Mouse (Mus musculus) inflammation-experienced regulatory T-cells (primary cell): ENCODE measurements around the gene Pvrig. TPM values are rescaled to one million over a fixed set of nuclear protein-coding genes. Genes with fewer than 3 reads are reported as not detected.

Source experiments
- polyA plus RNA-seq, 2 experiments: library from polyadenylated mRNA; unstranded; fragments of 100-300 nt; shearing (Covaris generic); gene quantifications; one replicate each; pipeline ENCODE4 v1.2.1; 2017

Gene Pvrig
- polyA plus RNA-seq: 10 to 100 TPM in 1 of 2 experiments, 1 to 10 TPM in 1; 6.0 to 20.3 TPM

GRCm38 (mm10) chr5:138341661-138342060, at the start of gene Pvrig:
TSS of gene Pvrig (plus strand) at chr5:138341961.

Other genes with a start within 250 kb of the Pvrig start
- 10 to 100 TPM; 23.1 to 27.3 TPM for gene Zscan21, start 225.1 kb upstream of the Pvrig start, polyA plus RNA-seq
- gene Zfp113, start 186.2 kb upstream of the Pvrig start, polyA plus RNA-seq: 10 to 100 TPM; 21.3 to 26.4 TPM
- gene Cops6, start 180.9 kb upstream of the Pvrig start, polyA plus RNA-seq: 100 to 1,000 TPM; 183 to 192 TPM
- 1 to 10 TPM; 8.1 to 8.7 TPM for gene Ap4m1, start 170.0 kb upstream of the Pvrig start, polyA plus RNA-seq
- 10 to 100 TPM; 57.4 to 74.1 TPM for gene Mcm7, start 169.5 kb upstream of the Pvrig start, polyA plus RNA-seq
- 10 to 100 TPM; 44.9 to 56.9 TPM for gene Taf6, start 154.5 kb upstream of the Pvrig start, polyA plus RNA-seq
- gene Cnpy4, start 154.5 kb upstream of the Pvrig start, polyA plus RNA-seq: 10 to 100 TPM; 17.3 to 20.4 TPM
- under 1 TPM; 0.93 to 0.99 TPM for gene Mblac1, start 147.6 kb upstream of the Pvrig start, polyA plus RNA-seq
- 1 to 10 TPM in 1 of 2 experiments, under 1 TPM in 1; 0.49 to 1.4 TPM for gene Nxpe5, start 116.1 kb upstream of the Pvrig start, polyA plus RNA-seq
- gene Lamtor4, start 86.5 kb upstream of the Pvrig start, polyA plus RNA-seq: 100 to 1,000 TPM in 1 of 2 experiments, 10 to 100 TPM in 1; 61.4 to 105 TPM
- gene BC037034, start 77.9 kb upstream of the Pvrig start, polyA plus RNA-seq: 10 to 100 TPM; 35.3 to 42.7 TPM
- 1 to 10 TPM; 1.1 to 1.6 TPM for gene Gal3st4, start 69.1 kb upstream of the Pvrig start, polyA plus RNA-seq
- under 1 TPM in 1 of 2 experiments, not detected in 1; 0.02 TPM for gene Gm43720, start 62.0 kb upstream of the Pvrig start, polyA plus RNA-seq
- gene Gpc2, start 62.0 kb upstream of the Pvrig start, polyA plus RNA-seq: 1 to 10 TPM in 1 of 2 experiments, under 1 TPM in 1; 0.86 to 2.2 TPM
- 1 to 10 TPM in 1 of 2 experiments, under 1 TPM in 1; 0.96 to 1.7 TPM for gene Stag3, start 61.7 kb upstream of the Pvrig start, polyA plus RNA-seq
- gene Zfp157, start 99.5 kb downstream of the Pvrig start, polyA plus RNA-seq: 10 to 100 TPM; 21.6 to 29.5 TPM
- gene 1700123K08Rik, start 222.8 kb downstream of the Pvrig start, polyA plus RNA-seq: under 1 TPM in 1 of 2 experiments, not detected in 1; 0.20 TPM